Mouse (Mus musculus) hindbrain, embryonic 16.5 days (tissue): ENCODE measurements around the gene Pnma5. TPM values are rescaled to one million over a fixed set of nuclear protein-coding genes. Genes with fewer than 3 reads are reported as not detected.

Experiments
- ATAC-seq: fragments of 200-750 bp; cut with Nextera tagmentation; 2 replicates; pipeline ENCODE4 v1.8.0; 2017; ENCODE audit warnings: moderate TSS enrichment, moderate library complexity
- H3K27ac ChIP-seq: fragments of 300-500 bp; sonication (generic); 2 replicates; pipeline ENCODE4 v1.5.1; 2014; ENCODE audit warnings: low read depth, mild to moderate bottlenecking, control low read depth, low read length, moderate library complexity
- H3K27me3 ChIP-seq: fragments of 300-500 bp; sonication (generic); replicated peaks from 2 replicates; pipeline ENCODE4 v1.6.1; 2014; ENCODE audit warnings: low read length; ENCODE audit not compliant: control insufficient read depth, insufficient read depth
- H3K36me3 ChIP-seq: fragments of 300-500 bp; sonication (generic); 2 replicates; pipeline ENCODE4 v1.6.1; 2014; ENCODE audit warnings: mild to moderate bottlenecking, low read length, moderate library complexity, mixed read lengths; ENCODE audit not compliant: control insufficient read depth, insufficient read depth
- H3K4me1 ChIP-seq: fragments of 300-500 bp; sonication (generic); 2 replicates; pipeline ENCODE4 v1.6.1; 2014; ENCODE audit warnings: low read depth, low read length; ENCODE audit not compliant: control insufficient read depth, insufficient read depth
- H3K4me2 ChIP-seq: fragments of 300-500 bp; sonication (generic); 2 replicates; pipeline ENCODE4 v1.6.1; 2014; ENCODE audit warnings: mild to moderate bottlenecking, low read length, control low read depth, moderate library complexity
- H3K4me3 ChIP-seq: fragments of 300-500 bp; sonication (generic); 2 replicates; pipeline ENCODE4 v1.5.1; 2014; ENCODE audit warnings: mild to moderate bottlenecking, low read length, control low read depth, moderate library complexity
- H3K9ac ChIP-seq: fragments of 300-500 bp; sonication (generic); 2 replicates; pipeline ENCODE4 v1.6.1; 2014; ENCODE audit warnings: low read depth, mild to moderate bottlenecking, control low read depth, low read length, moderate library complexity
- H3K9me3 ChIP-seq: fragments of 300-500 bp; sonication (generic); 2 replicates; pipeline ENCODE4 v1.6.1; 2014; ENCODE audit warnings: mild to moderate bottlenecking, low read length, moderate library complexity; ENCODE audit not compliant: control insufficient read depth
- WGBS: fragments of 180-500 bp; shearing (Covaris S2); extraction: QIAGEN DNeasy Blood & Tissue Kit; methylation state at CpG from one replicate; pipeline ENCODE4 v1.1.7; 2014; 5-methylcytosine and 5-hydroxymethylcytosine counted together
- microRNA counts: library from miRNA; unstranded; fragments of <30 nt; microRNA quantifications from one replicate; lab custom pipeline; 2016
- microRNA-seq: library from miRNA; unstranded; fragments of <30 nt; microRNA quantifications from one replicate; pipeline ENCODE4, GENCODE M21; 2017
- polyA plus RNA-seq: library from polyadenylated mRNA; unstranded; fragments of >200 nt; fragmentation: Nextera tagmentation; extraction: Ambion mirVana; gene quantifications from 2 replicates; pipeline ENCODE4 v1.2.1, GENCODE M21; 2015

The Pnma5 gene
- polyA plus RNA-seq, 1 experiment from 2014 or later = 0.43 TPM

DNA sequence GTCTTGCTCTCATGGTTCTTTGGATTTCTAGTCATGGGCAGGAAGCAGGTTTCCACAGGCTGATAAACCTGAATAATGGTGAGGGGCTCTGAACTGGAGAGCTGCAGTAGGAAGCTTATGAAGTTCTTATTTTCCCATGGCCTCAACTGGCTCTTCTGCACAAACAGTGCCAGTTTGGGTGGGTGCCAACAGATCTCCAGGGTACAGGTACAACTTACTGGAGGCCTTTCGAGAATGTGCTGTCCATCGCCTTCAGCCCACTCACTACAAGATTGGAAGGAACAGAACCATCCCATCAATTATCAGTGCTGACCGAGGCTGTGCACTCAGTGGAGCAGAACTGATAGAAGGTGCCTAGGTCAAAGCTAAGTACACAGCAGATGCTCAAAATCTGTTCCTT, 48.5 kb downstream of the Pnma5 start:
- ATAC-seq = no peak
- H3K27ac ChIP-seq = no peak overlapping the region
- H3K4me1 ChIP-seq = peaks cover 2% of the 10 kb centered on the region; the same call in 1 of the 2 replicates
- H3K36me3 ChIP-seq = no peaks in the 10 kb centered on the region
- 82% methylated on average over 3 of the region's 3 CpGs for WGBS
- no peak overlapping the region for H3K9ac ChIP-seq
- no peaks in the 10 kb centered on the region for H3K9me3 ChIP-seq
- H3K4me2 ChIP-seq = no peak overlapping the region
- no peaks in the 10 kb centered on the region; the same call in 1 of the 2 replicates for H3K27me3 ChIP-seq
- no peak overlapping the region for H3K4me3 ChIP-seq

DNA sequence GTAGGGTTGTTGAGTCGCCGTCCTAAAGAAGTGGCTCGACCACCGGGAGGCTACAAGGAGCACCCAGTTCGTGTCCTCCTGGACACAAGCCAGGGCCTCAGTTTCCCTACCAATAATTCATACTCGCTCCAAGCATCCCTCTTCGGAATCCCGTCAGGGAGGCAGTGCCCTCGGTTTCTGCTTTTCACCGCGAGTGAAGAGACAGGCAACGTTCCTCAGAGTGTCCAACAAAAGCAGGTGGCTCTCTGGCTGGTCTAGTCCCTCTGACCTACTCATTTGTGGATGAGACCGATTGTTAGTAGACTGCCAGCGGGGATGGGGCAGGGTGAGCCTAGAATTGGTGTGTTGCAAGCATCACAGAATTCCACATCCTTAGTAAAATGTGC, 49.4 kb downstream of the Pnma5 start:
- H3K9me3 ChIP-seq = no peaks in the 10 kb centered on the region
- 33% methylated on average over 13 of the region's 14 CpGs for WGBS
- no peaks in the 10 kb centered on the region for H3K36me3 ChIP-seq
- no peaks in the 10 kb centered on the region; the same call in 1 of the 2 replicates for H3K27me3 ChIP-seq
- peak overlapping the region; percentile 48 for H3K9ac ChIP-seq
- H3K27ac ChIP-seq = no peak overlapping the region
- H3K4me1 ChIP-seq = peaks cover 2% of the 10 kb centered on the region; the same call in 1 of the 2 replicates
- peak overlapping the region; percentile 70 for H3K4me2 ChIP-seq
- ATAC-seq = no peak
- peak overlapping the region; percentile 44 for H3K4me3 ChIP-seq

DNA sequence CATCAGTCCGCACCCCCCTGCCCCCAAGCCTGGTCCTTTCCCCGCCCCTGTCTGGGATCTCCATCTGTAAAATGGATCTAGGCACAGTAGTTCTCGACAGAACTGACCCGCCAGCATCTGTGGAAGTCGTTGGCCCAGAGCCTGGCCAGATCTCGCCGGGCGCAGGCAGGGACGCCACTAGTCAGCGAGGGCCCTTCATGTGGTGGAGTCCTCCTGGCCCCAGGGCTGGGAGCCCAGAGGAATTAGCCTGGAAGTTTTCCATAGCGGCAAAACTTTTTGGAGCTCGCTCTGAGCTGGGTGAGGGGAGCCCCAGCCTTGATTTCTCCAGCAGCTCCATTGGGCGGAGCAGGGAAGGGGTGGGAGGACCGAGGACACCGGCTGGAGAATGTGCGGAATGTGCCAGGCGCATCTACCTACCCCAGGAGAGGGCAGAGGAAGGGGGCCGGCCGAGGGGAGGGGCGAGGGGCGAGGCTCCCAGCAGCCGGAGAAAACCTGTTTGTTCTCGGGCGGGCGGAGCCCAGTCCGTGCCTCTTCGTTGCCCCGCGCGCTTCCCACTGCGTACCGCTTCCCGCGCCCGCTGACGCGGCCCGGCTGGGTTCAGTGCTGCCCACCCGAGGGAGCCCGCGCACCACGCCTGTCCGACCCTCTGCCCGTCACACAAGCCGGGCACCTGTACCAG, 49.9 kb downstream of the Pnma5 start, which contains the start of gene Zfp185:
Gene Zfp185 (plus strand): TSS at position 499 of the 679 bp plus-strand sequence.
- H3K9ac ChIP-seq = peak within 1 kb of the TSS; percentile 48
- WGBS = 27% methylated on average over 26 of the region's 45 CpGs
- H3K4me1 ChIP-seq = peaks cover 2% of the 10 kb centered on the region; the same call in 1 of the 2 replicates

DNA sequence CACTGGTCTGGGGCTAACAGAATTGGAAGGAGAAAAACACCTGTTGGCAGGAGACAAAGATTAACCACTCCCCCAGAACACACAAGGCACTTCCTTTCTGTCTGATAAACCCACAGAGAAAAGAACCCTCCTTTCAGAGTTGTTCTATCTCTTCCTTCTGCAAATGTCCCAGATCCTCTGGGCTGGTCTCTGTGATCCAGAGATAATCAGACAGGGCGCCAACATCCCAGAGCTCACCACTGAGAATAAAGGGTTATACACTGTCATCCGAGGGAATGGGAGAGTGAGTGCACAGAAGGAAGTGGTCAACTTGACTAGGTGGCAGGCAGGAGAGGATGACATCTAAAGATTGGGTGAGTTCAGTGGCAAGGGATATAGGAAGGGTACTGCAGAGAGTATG, 51.3 kb downstream of the Pnma5 start:
- H3K4me3 ChIP-seq = no peak overlapping the region
- H3K9me3 ChIP-seq = no peaks in the 10 kb centered on the region
- no peak overlapping the region for H3K9ac ChIP-seq

More for the DNA sequence above, 49.9 kb downstream of the Pnma5 start, which contains the start of gene Zfp185:
- Histone ChIP-seq H3K9me3 (no peaks in the 10 kb centered on the region), H3K27me3 (no peaks in the 10 kb centered on the region; the same call in 1 of the 2 replicates), H3K4me3 (peak within 1 kb of the TSS; percentile 44), H3K4me2 (peak within 1 kb of the TSS; percentile 70), H3K36me3 (no peaks in the 10 kb centered on the region), H3K27ac (no peak within 1 kb of the TSS)
- peak; percentile 71 for ATAC-seq

More for the DNA sequence above, 51.3 kb downstream of the Pnma5 start:
- no peak overlapping the region for H3K4me2 ChIP-seq
- H3K36me3 ChIP-seq = no peaks in the 10 kb centered on the region
- H3K4me1 ChIP-seq = peaks cover 2% of the 10 kb centered on the region; the same call in 1 of the 2 replicates
- H3K27ac ChIP-seq = no peak overlapping the region
- 93% methylated on average over 2 of the region's 2 CpGs for WGBS
- ATAC-seq = no peak
- H3K27me3 ChIP-seq = no peaks in the 10 kb centered on the region; the same call in 1 of the 2 replicates

MicroRNAs within 50 kb of the gene (microRNA counts, 519-probe panel; counts per million panel counts)
- 1,780 counts per million, percentile 19 among the panel's probes with 10 or more counts for microRNA mmu-miR-2137 (lab: Ali Mortazavi, UCI)

Small RNA genes within 50 kb of the gene (microRNA-seq; reads per million reads assigned to microRNA genes)
- gene Mir2137 = 0.62 reads per million

Other genes with a start within 250 kb of the Pnma5 start
- 4.5 and 4.7 TPM in 2 replicates for gene Gabrq, start 211.9 kb downstream of the Pnma5 start, polyA plus RNA-seq
- 66.8 and 70.1 TPM in 2 replicates for gene Cetn2, start 118.7 kb downstream of the Pnma5 start, polyA plus RNA-seq
- gene Nsdhl, start 118.5 kb downstream of the Pnma5 start, polyA plus RNA-seq = 51.2 and 54.5 TPM in 2 replicates
- 1.3 and 2.0 TPM in 2 replicates for gene Zfp185, start 49.8 kb downstream of the Pnma5 start, polyA plus RNA-seq
- gene Pnma3, start 27.7 kb upstream of the Pnma5 start, polyA plus RNA-seq = 4.4 and 6.6 TPM in 2 replicates
- gene Xlr4a, start 45.4 kb upstream of the Pnma5 start, polyA plus RNA-seq = 0.29 TPM in 1 of 2 replicates, not detected in the other
- 4.1 and 4.2 TPM in 2 replicates for gene Xlr3a, start 60.0 kb upstream of the Pnma5 start, polyA plus RNA-seq
- gene Gm14685, start 79.9 kb upstream of the Pnma5 start, polyA plus RNA-seq = 0.72 and 1.9 TPM in 2 replicates
- gene Xlr5b, start 111.7 kb upstream of the Pnma5 start, polyA plus RNA-seq = not detected in 2 replicates
- 0.38 and 1.0 TPM in 2 replicates for gene DXBay18, start 112.3 kb upstream of the Pnma5 start, polyA plus RNA-seq
- not detected in 2 replicates for gene Spin2d, start 139.9 kb upstream of the Pnma5 start, polyA plus RNA-seq
- 12.7 and 16.0 TPM in 2 replicates for gene Xlr3b, start 155.1 kb upstream of the Pnma5 start, polyA plus RNA-seq
- 0.66 and 0.75 TPM in 2 replicates for gene Xlr4b, start 177.2 kb upstream of the Pnma5 start, polyA plus RNA-seq
- 33.0 and 34.3 TPM in 2 replicates for gene F8a, start 191.2 kb upstream of the Pnma5 start, polyA plus RNA-seq
- not detected in 2 replicates for gene Xlr4c, start 206.0 kb upstream of the Pnma5 start, polyA plus RNA-seq
- 0.11 TPM in 1 of 2 replicates, not detected in the other for gene Xlr3c, start 228.3 kb upstream of the Pnma5 start, polyA plus RNA-seq